Mouse (Mus musculus): ENCODE measurements around the gene Hoxa3.

The Hoxa3 gene

DNA sequence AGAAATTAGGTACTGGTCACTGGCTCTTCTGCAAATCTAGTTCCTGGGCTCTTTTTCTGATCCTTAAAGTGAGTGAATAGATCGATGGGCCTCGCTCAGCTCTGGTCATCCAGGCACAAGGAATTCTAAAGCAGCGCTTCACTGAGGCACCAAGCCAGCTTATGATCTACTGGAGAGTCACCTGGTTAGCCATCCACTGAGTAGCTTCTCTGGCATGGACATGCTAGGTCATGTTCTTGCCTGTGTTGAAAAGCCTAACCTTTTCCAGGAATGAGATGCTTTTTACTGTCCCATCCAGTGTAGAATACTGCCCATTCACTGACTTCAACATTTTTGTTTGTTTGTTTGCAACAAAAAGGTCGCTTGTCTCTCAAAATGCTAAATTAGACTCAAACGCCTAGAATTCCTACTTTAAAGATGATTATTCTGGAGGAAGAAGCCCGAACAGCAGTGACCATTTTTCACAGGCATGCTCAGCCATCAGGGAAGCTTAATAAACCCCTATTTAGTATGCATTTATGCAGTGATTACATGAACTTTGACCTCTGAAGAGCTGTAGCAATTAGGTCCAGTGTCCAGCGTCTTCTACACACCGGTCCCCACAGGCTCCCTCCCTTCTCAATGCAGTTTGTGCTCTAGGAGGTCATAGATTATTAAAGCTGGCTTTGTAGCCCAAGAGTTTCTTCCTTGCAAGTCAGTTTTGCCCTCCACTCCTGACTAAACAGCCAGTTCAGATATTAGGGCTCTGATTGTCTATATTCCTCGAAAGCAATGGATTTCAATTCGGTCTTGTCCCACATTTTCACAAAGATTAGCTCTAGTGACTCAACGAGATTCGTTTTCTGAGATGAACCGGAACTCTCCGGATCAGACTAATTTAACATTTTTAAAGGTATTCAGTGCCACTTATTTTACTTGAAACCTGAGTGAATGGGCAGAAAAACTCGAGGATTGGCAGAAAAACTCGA lies 60.6 kb downstream of the Hoxa3 start:
- DNase-seq: no peak

DNA sequence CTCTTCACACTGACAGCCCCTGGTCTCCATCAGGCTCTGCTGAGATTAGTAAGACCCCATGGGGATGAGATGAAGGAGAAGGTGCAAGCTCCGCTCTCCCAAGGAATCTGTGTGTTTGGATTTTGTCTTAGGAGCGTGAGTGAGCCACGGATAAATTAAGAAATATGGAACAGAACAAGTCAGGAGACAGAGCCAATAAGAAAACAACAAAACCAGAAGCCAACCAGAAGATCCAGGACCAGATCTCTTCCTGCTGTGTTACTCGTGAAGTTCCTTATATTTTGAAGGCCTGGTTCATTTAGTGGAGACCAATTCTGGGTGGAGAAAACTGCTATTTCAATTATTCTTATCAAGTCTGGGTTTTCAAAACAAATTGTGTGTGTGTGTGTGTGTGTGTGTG lies 61.6 kb downstream of the Hoxa3 start:
- DNase-seq: no peak

DNA sequence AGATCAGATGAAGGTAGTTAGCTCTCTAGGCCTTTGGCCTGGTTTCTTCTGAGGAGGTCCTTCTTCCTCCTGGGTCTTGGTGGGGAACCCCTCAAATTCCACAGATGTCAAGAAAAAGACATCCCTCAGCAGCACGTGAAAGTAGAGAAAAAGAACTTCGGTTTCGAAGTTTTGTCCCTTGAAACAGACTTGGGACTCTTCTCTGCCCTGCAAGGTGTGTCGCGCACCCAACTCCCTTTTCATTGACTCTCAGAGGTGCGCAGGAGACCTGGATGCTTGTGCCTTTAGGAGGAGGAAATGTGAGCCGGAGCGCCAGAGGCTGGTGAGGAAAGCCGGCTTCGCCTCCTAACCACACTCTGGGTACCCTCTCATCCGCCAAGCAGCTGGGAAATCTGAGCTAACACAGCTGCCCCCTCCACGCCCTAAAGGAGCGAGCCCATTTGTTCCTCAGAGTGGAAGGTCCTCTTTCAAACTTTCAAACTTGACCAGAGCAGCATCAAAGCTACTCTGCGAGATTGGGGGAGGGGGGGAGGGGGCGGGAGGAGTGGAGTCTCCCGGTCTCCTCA lies 62.7 kb downstream of the Hoxa3 start:
- DNase-seq: no peak

DNA sequence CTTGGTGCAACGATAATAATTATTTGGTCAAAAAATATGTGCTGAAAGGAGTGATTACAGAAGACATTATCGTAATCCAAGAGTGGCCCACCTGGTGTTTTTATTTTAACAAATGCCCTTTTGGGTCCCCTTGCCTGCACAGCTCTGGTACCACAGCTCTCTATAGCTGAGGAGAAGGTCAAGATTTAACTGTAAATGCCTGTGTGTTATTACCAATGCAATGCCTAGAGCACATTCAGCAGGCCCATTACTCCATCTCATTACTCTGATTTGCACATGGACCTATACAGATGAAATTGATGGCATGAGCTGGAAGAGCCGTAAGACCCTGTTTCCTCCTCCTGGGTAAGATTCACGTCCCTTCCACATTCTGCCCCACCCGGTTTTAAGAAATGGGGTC lies 74.0 kb downstream of the Hoxa3 start:
- DNase-seq: no peak

DNA sequence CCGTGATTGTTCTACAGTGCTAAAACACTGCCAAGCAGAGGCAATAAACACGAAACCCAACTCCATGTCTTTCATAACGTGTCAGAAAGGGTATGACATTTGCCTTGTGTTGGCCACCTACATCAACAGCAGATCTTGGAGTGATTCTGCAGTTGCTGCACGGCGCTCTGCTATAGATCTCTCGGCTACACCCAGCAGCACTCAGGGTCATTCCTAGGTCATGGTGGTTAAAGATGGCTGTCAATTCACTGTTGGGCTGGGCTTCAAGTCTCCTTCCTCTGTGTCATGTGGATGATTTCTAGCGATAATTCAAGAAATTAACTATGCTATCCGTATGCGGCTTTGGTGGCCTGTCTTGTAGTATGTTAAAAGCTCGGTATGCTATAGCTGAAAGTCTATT lies 74.6 kb downstream of the Hoxa3 start:
- DNase-seq: no peak

DNA sequence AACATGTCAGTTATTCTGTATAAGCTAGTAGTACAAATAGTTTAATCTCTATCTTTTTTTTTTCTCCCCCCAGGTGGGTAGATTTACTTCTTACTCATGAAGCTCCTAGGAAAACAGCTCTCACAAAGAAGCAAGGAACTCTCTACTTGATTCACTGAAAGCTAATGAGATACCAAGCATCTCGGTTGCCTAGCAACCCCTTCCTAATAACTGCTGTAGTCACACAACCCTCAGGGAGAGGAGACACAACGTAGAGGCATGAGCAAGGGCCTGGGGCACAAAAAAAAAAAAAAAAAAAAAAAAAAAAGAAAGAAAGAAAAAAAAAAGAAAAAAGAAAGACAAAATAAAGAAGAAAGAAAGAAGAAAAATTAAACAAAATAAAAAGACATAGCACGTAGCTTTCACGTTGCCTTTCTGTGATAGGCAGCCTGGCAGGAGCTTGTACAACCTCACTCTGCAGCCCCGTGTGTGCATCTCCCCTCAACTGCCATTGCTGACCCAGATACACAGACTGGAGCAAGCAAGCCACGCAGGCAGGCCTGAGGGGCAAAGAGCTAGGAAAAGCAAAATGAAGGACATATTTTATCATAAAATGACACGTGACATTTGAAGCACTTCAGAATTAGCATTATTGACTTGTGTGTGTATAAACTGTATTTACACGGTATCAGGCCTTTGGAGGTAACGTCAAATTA lies 75.1 kb downstream of the Hoxa3 start:
- DNase-seq: no peak

DNA sequence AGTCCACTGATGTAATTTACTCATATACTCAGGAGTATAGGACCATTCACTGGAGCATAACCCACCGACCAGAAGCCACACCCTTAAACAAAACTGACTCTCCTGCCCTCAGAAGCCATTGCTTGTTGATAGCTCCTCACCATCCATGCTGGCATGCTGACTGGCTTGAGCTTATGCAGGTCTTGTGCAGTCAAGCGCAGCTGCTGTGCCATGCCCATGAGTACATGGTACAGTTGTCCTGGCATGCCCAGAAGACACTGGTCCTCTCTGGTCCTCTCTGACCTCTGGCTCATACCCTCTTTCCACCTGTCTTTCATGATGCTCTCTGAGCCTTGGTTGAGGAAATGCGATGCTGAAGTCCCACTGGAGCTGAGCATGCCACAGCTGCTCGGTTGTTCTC lies 89.5 kb downstream of the Hoxa3 start:
- no peak for DNase-seq

DNA sequence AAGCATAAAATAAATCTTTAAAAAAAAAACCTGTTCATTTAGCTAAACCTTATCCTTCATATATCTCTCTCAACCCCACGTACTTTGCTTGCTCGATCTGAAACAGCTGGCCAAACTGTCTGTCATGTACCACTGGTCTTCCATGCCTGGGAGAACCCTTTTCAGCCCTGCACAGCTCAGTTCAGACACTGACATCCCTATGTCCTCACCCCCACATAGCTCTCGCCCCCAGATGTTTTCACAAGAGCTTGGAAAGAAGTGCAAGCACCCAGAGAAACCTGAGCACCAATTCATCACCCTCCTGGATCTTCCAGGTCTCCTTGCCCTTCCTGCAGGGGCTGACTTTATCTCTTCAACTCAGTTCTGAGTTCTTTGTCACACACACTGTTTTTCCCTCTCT lies 92.0 kb downstream of the Hoxa3 start:
- no peak for DNase-seq

Data from kidney, postnatal 25 days (tissue).